Mouse (Mus musculus): ENCODE data around the gene Slc27a5. TPM values are rescaled to one million over a fixed set of nuclear protein-coding genes. Genes with fewer than 3 reads are reported as not detected.

Slc27a5 gene
- total RNA-seq, 2 experiments from 2014 or later = not detected

- intact Hi-C loops (cut with DNase I) = loop anchor here (2.0 kb wide), 1 partner anchor 17 kb away; no protein-coding TSS in a partner anchor
- no peak for DNase-seq
These were observed 27.6 kb upstream of the Slc27a5 start for GRCm38 (mm10) chr7:13025511-13026112.

- intact Hi-C loops (cut with DNase I) = loop anchor here (2.0 kb wide), 1 partner anchor 16 kb away; no protein-coding TSS in a partner anchor
- peak; percentile 83 to 84 for DNase-seq
These were observed 26.8 kb upstream of the Slc27a5 start for GRCm38 (mm10) chr7:13024805-13025204.

GRCm38 (mm10) chr7:13023928-13024731 is 26.1 kb upstream of the Slc27a5 start:
- intact Hi-C loops (cut with DNase I) = loop anchor here (2.0 kb wide), 1 partner anchor 15 kb away; no protein-coding TSS in a partner anchor

GRCm38 (mm10) chr7:13022773-13023535 is 25.0 kb upstream of the Slc27a5 start:
- DNase-seq = peak; percentile 70 to 72
- intact Hi-C loops (cut with DNase I) = no loop called here

More at GRCm38 (mm10) chr7:13023928-13024731, 26.1 kb upstream of the Slc27a5 start:
- peak; percentile 96 to 97 for DNase-seq

- intact Hi-C loops (cut with DNase I) = no loop called here
- no peak for DNase-seq
These were observed 17.2 kb upstream of the Slc27a5 start for GRCm38 (mm10) chr7:13015217-13015616.

- intact Hi-C loops (cut with DNase I) = no loop called here
- DNase-seq = no peak
These were observed 16.4 kb upstream of the Slc27a5 start for GRCm38 (mm10) chr7:13014275-13014839.

- DNase-seq = no peak
- intact Hi-C loops (cut with DNase I) = no loop called here
These were observed 15.7 kb upstream of the Slc27a5 start for GRCm38 (mm10) chr7:13013671-13014070.

GRCm38 (mm10) chr7:13010005-13010908 is 12.3 kb upstream of the Slc27a5 start, which contains the start of gene Zbtb45:
Zbtb45 (minus strand) TSS chr7:13010034.
- intact Hi-C loops (cut with DNase I) = no loop called here
- DNase-seq = peak in 1 of 2 experiments; percentile 32

GRCm38 (mm10) chr7:13009143-13010004 is 11.4 kb upstream of the Slc27a5 start:
- DNase-seq = peak; percentile 96 to 97
- intact Hi-C loops (cut with DNase I) = loop anchor here (1.0 to 2.0 kb wide), 4 partner anchors 15 to 99 kb away; no protein-coding TSS in a partner anchor

- intact Hi-C loops (cut with DNase I) = loop anchor here (2.0 kb wide), 2 partner anchors 17 to 29 kb away; no protein-coding TSS in a partner anchor
- DNase-seq = no peak
These were observed 9.5 kb upstream of the Slc27a5 start for GRCm38 (mm10) chr7:13007341-13008092.

GRCm38 (mm10) chr7:13006531-13006930 is 8.5 kb upstream of the Slc27a5 start:
- intact Hi-C loops (cut with DNase I) = no loop called here
- no peak for DNase-seq

GRCm38 (mm10) chr7:13006011-13006410 is 8.0 kb upstream of the Slc27a5 start:
- DNase-seq = no peak
- intact Hi-C loops (cut with DNase I) = no loop called here

- no peak for DNase-seq
- intact Hi-C loops (cut with DNase I) = no loop called here
These were observed 5.4 kb upstream of the Slc27a5 start for GRCm38 (mm10) chr7:13003380-13003779.

- DNase-seq = no peak
- intact Hi-C loops (cut with DNase I) = no loop called here
These were observed 3.6 kb upstream of the Slc27a5 start for GRCm38 (mm10) chr7:13001584-13001983.

- DNase-seq = no peak
- intact Hi-C loops (cut with DNase I) = no loop called here
These were observed 859 bp upstream of the Slc27a5 start, which contains the start of gene Trim28 for GRCm38 (mm10) chr7:12998851-12999250. Trim28 (plus strand) TSS chr7:12999114.

GRCm38 (mm10) chr7:12997230-12997629 is 762 bp downstream of the Slc27a5 start:
- intact Hi-C loops (cut with DNase I) = no loop called here
- DNase-seq = no peak

- intact Hi-C loops (cut with DNase I) = no loop called here
- DNase-seq = no peak
These were observed 2.1 kb downstream of the Slc27a5 start for GRCm38 (mm10) chr7:12995862-12996261.

GRCm38 (mm10) chr7:12993148-12993547 is 4.8 kb downstream of the Slc27a5 start:
- DNase-seq = no peak
- intact Hi-C loops (cut with DNase I) = no loop called here

All from heart, postnatal 10 days (tissue).